Mouse (Mus musculus) cerebellum, postnatal 36 days (tissue): ENCODE results near the gene Mrvi1.

Source experiments
- DNase-seq, 2 experiments: peaks; one replicate each; pipeline ENCODE4 v3.0.0; 2021 to 2022; ENCODE audit warnings: mixed read lengths in 2 of 2

Mrvi1 gene

GRCm38 (mm10) chr7:110878028-110878427, 104.2 kb downstream of the Mrvi1 start:
- DNase-seq = no peak

- DNase-seq = no peak
These were observed 105.3 kb downstream of the Mrvi1 start for GRCm38 (mm10) chr7:110876965-110877364.

GRCm38 (mm10) chr7:110868807-110869206, 113.5 kb downstream of the Mrvi1 start:
- no peak for DNase-seq

GRCm38 (mm10) chr7:110867116-110867515, 115.1 kb downstream of the Mrvi1 start:
- no peak for DNase-seq

- no peak for DNase-seq
These were observed 116.2 kb downstream of the Mrvi1 start for GRCm38 (mm10) chr7:110866021-110866420.

- DNase-seq = no peak
These were observed 116.7 kb downstream of the Mrvi1 start for GRCm38 (mm10) chr7:110865570-110865969.

- no peak for DNase-seq
These were observed 117.2 kb downstream of the Mrvi1 start for GRCm38 (mm10) chr7:110865038-110865437.

- DNase-seq = no peak
These were observed 119.4 kb downstream of the Mrvi1 start, which contains the start of gene Lyve1 for GRCm38 (mm10) chr7:110862751-110863289. TSS of gene Lyve1 (minus strand) at chr7:110863239.

- DNase-seq = no peak
These were observed 122.1 kb downstream of the Mrvi1 start for GRCm38 (mm10) chr7:110860129-110860528.

GRCm38 (mm10) chr7:110855604-110856003, 126.7 kb downstream of the Mrvi1 start:
- DNase-seq = no peak

- no peak for DNase-seq
These were observed 127.2 kb downstream of the Mrvi1 start for GRCm38 (mm10) chr7:110854927-110855546.

GRCm38 (mm10) chr7:110854519-110854918, 127.7 kb downstream of the Mrvi1 start:
- DNase-seq = no peak

- DNase-seq = no peak
These were observed 128.7 kb downstream of the Mrvi1 start for GRCm38 (mm10) chr7:110853611-110854010.

GRCm38 (mm10) chr7:110851541-110852203, 130.6 kb downstream of the Mrvi1 start:
- no peak for DNase-seq

- DNase-seq = no peak
These were observed 133.9 kb downstream of the Mrvi1 start for GRCm38 (mm10) chr7:110848371-110848770.

GRCm38 (mm10) chr7:110847321-110847720, 134.9 kb downstream of the Mrvi1 start:
- DNase-seq = no peak

- DNase-seq = peak; percentile 91 to 94
These were observed 138.1 kb downstream of the Mrvi1 start, which contains the start of gene Rnf141 for GRCm38 (mm10) chr7:110843916-110844874. TSS of gene Rnf141 (minus strand) at chr7:110844457.

GRCm38 (mm10) chr7:110840332-110840731, 141.9 kb downstream of the Mrvi1 start:
- no peak for DNase-seq

GRCm38 (mm10) chr7:110834522-110834921, 147.7 kb downstream of the Mrvi1 start:
- DNase-seq = no peak

- DNase-seq = no peak
These were observed 148.2 kb downstream of the Mrvi1 start for GRCm38 (mm10) chr7:110834018-110834417.

- no peak for DNase-seq
These were observed 149.2 kb downstream of the Mrvi1 start for GRCm38 (mm10) chr7:110833024-110833423.

GRCm38 (mm10) chr7:110823995-110824953, 158.0 kb downstream of the Mrvi1 start:
- no peak for DNase-seq
